ENCODE assay signal across 7 mouse cellular contexts in genomic region chr4:59783685-59784279, GRCm38 (mm10). TPM values are rescaled to one million over a fixed set of nuclear protein-coding genes. Genes with fewer than 3 reads are reported as not detected.
A peak's percentile ranks its signal among the peaks of the same experiment; 100 is the strongest.
DNase-seq lines count a peak whose midpoint lies in the region; ATAC-seq lines count a peak whose summit lies in the region.

No protein-coding gene starts in this region.

- no peaks in the 10 kb centered on the region for H3K36me3 ChIP-seq in embryonic facial prominence, embryonic 11.5 days (replicated peaks; ENCODE audit: control insufficient read depth, insufficient read depth, low read depth, low read length)
- no peaks in the 10 kb centered on the region for H3K36me3 ChIP-seq in limb, embryonic 11.5 days (ENCODE audit: control insufficient read depth, insufficient read depth, low read length)
- no peaks in the 10 kb centered on the region for H3K36me3 ChIP-seq in midbrain, embryonic 14.5 days (ENCODE audit: control insufficient read depth, insufficient read depth, low read length)

- no peaks in the 10 kb centered on the region for H3K9me3 ChIP-seq in embryonic facial prominence, embryonic 11.5 days (replicated peaks; ENCODE audit: control insufficient read depth, low read length)
- H3K9me3 ChIP-seq in limb, embryonic 11.5 days (ENCODE audit: control insufficient read depth, low read length): no peaks in the 10 kb centered on the region
- no peaks in the 10 kb centered on the region for H3K9me3 ChIP-seq in midbrain, embryonic 14.5 days (ENCODE audit: control insufficient read depth, low read length)

- WGBS in embryonic facial prominence, embryonic 11.5 days: under 1% methylated on average over 36 of the region's 36 CpGs
- under 1% methylated on average over 36 of the region's 36 CpGs for WGBS in limb, embryonic 11.5 days
- 1% methylated on average over 36 of the region's 36 CpGs for WGBS in midbrain, embryonic 14.5 days

- no peaks in the 10 kb centered on the region for H3K27me3 ChIP-seq in embryonic facial prominence, embryonic 11.5 days (ENCODE audit: control insufficient read depth, insufficient read depth, low read length)
- H3K27me3 ChIP-seq in limb, embryonic 11.5 days (ENCODE audit: control insufficient read depth, insufficient read depth, low read length): no peaks in the 10 kb centered on the region
- H3K27me3 ChIP-seq in midbrain, embryonic 14.5 days (ENCODE audit: control insufficient read depth, insufficient read depth, low read length): no peaks in the 10 kb centered on the region

- peak; percentile 93 for ATAC-seq in embryonic facial prominence, embryonic 11.5 days (replicated peaks; ENCODE audit: insufficient number of reproducible peaks, low FRiP score, low TSS enrichment, low read depth)
- peak; percentile 94 for ATAC-seq in limb, embryonic 11.5 days (ENCODE audit: insufficient number of reproducible peaks, low FRiP score, low TSS enrichment, low read depth)
- peak; percentile 95 for ATAC-seq in midbrain, embryonic 14.5 days (ENCODE audit: low FRiP score, low TSS enrichment)

- H3K27ac ChIP-seq in embryonic facial prominence, embryonic 11.5 days (replicated peaks; ENCODE audit: low read depth, low read length): peak overlapping the region; percentile 60
- peak overlapping the region; percentile 25 for H3K27ac ChIP-seq in limb, embryonic 11.5 days (replicated peaks; ENCODE audit: low read depth, low read length)
- H3K27ac ChIP-seq in midbrain, embryonic 14.5 days (replicated peaks; ENCODE audit: low read depth, low read length): peak overlapping the region; percentile 49

- H3K4me3 ChIP-seq in embryonic facial prominence, embryonic 11.5 days (ENCODE audit: low read depth, low read length): peak overlapping the region; percentile 93
- H3K4me3 ChIP-seq in limb, embryonic 11.5 days (ENCODE audit: low read depth, low read length): peak overlapping the region; percentile 93
- peak overlapping the region; percentile 82 for H3K4me3 ChIP-seq in midbrain, embryonic 14.5 days (replicated peaks; ENCODE audit: low read depth, low read length)

- peak overlapping the region; percentile 87 for H3K9ac ChIP-seq in embryonic facial prominence, embryonic 11.5 days (replicated peaks; ENCODE audit: low read length)
- H3K9ac ChIP-seq in limb, embryonic 11.5 days (ENCODE audit: low read length): peak overlapping the region; percentile 73
- H3K9ac ChIP-seq in midbrain, embryonic 14.5 days (replicated peaks; ENCODE audit: low read length): peak overlapping the region; percentile 63

- peak; percentile 97 for DNase-seq in adrenal gland, postnatal 14 days
- peak; percentile 99 for DNase-seq in embryonic facial prominence, embryonic 11.5 days (ENCODE audit: low spot score)
- DNase-seq in heart, adult 11 months: peak; percentile 100
- DNase-seq in kidney, adult 18-20 months: peak; percentile 94
- DNase-seq in limb, embryonic 11.5 days (ENCODE audit: low spot score): peak; percentile 96
- peak; percentile 99 for DNase-seq in midbrain, embryonic 14.5 days
- peak; percentile 88 to 89 for DNase-seq in spleen, adult 18-20 months

- H3K4me2 ChIP-seq in embryonic facial prominence, embryonic 11.5 days (ENCODE audit: low read depth, low read length): peak overlapping the region; percentile 83
- H3K4me2 ChIP-seq in limb, embryonic 11.5 days (ENCODE audit: low read depth, severe bottlenecking): peak overlapping the region; percentile 60
- peak overlapping the region; percentile 80 for H3K4me2 ChIP-seq in midbrain, embryonic 14.5 days (ENCODE audit: low read length)

- no peaks in the 10 kb centered on the region for H3K4me1 ChIP-seq in embryonic facial prominence, embryonic 11.5 days (ENCODE audit: control insufficient read depth, insufficient read depth, low read length)
- H3K4me1 ChIP-seq in limb, embryonic 11.5 days (ENCODE audit: control insufficient read depth, insufficient read depth, low read length): 0 out of 2 replicates have a peak, but pooled peaks cover 3% of the 10 kb centered on the region
- H3K4me1 ChIP-seq in midbrain, embryonic 14.5 days (ENCODE audit: control insufficient read depth, insufficient read depth, low read length): peaks cover 5% of the 10 kb centered on the region

RNA-seq across cellular contexts. Expression of gene Inip, which starts 17.6 kb away (rescaled TPM):
- 14.2 and 19.3 TPM in 2 replicates for total RNA-seq in adrenal gland, postnatal 14 days (2021)
- polyA plus RNA-seq in embryonic facial prominence, embryonic 11.5 days (2014; fragmentation: Nextera tagmentation; extraction: Ambion mirVana): 97.2 and 103 TPM in 2 replicates
- 84.6 and 91.9 TPM in 2 replicates for polyA plus RNA-seq in limb, embryonic 11.5 days (2014; fragmentation: Nextera tagmentation; extraction: Ambion mirVana)
- polyA plus RNA-seq in midbrain, embryonic 14.5 days (2014; fragmentation: Nextera tagmentation; extraction: Ambion mirVana): 55.7 and 64.6 TPM in 2 replicates

RNA-seq across cellular contexts. Expression of gene Snx30, which starts 21.9 kb away (rescaled TPM):
- total RNA-seq in adrenal gland, postnatal 14 days (2021): 7.3 and 9.5 TPM in 2 replicates
- 7.1 and 9.5 TPM in 2 replicates for polyA plus RNA-seq in embryonic facial prominence, embryonic 11.5 days (2014; fragmentation: Nextera tagmentation; extraction: Ambion mirVana)
- 6.4 and 6.5 TPM in 2 replicates for polyA plus RNA-seq in limb, embryonic 11.5 days (2014; fragmentation: Nextera tagmentation; extraction: Ambion mirVana)
- polyA plus RNA-seq in midbrain, embryonic 14.5 days (2014; fragmentation: Nextera tagmentation; extraction: Ambion mirVana): 22.7 and 23.4 TPM in 2 replicates

Comparison
In these comparisons a context has a peak if more than half of its experiments do, and no peak if none do; other contexts are left out.
1. Peak in every context shown above with its lines: DNase-seq, ATAC-seq, H3K4me3 ChIP-seq and H3K27ac ChIP-seq.